Mouse (Mus musculus): ENCODE data around the gene Hspa1l.

GRCm38 (mm10) chr17:34962125-34962524 lies 10.4 kb upstream of the Hspa1l start:
- TF ChIP-seq CTCF (IDR thresholded peaks at IDR 0.05; ENCODE audit: control insufficient read depth, insufficient read depth, low read length), result no peak
- no peak for TF ChIP-seq POLR2A (IDR thresholded peaks at IDR 0.05; ENCODE audit: borderline replicate concordance, control insufficient read depth, low read depth, low read length)
